Mouse (Mus musculus): Measurements from ENCODE around the gene Trmt2a. TPM values are rescaled to one million over a fixed set of nuclear protein-coding genes. Genes with fewer than 3 reads are reported as not detected.

Trmt2a gene
- polyA plus RNA-seq, 1 experiment from 2014 or later: 58.2 TPM

- 94% methylated on average over 20 of the region's 20 CpGs for WGBS (ENCODE audit: insufficient replicate concordance)
- Histone ChIP-seq H3K9me3 (replicated peaks; ENCODE audit: control insufficient read depth, low read length) (no peaks in the 10 kb centered on the region), H3K4me2 (no peak overlapping the region), H3K27me3 (ENCODE audit: control insufficient read depth, insufficient read depth, low read length) (no peaks in the 10 kb centered on the region), H3K4me3 (ENCODE audit: low read depth, low read length) (no peak overlapping the region), H3K27ac (ENCODE audit: low read depth, low read length) (no peak overlapping the region), H3K36me3 (ENCODE audit: control insufficient read depth, insufficient read depth, low read length) (peaks cover 29% of the 10 kb centered on the region), H3K4me1 (ENCODE audit: control insufficient read depth, insufficient read depth, low read length) (peaks cover 25% of the 10 kb centered on the region), H3K9ac (ENCODE audit: low read depth, low read length) (no peak overlapping the region)
- no peak for ATAC-seq (replicated peaks; ENCODE audit: insufficient number of reproducible peaks, low FRiP score, low TSS enrichment)
Measured at GRCm38 (mm10) chr16:18227897-18228422, 20.5 kb upstream of the Trmt2a start.

GRCm38 (mm10) chr16:18228856-18229255, 19.6 kb upstream of the Trmt2a start:
- WGBS (ENCODE audit: insufficient replicate concordance): 87% methylated on average over 4 of the region's 4 CpGs
- no peaks in the 10 kb centered on the region for H3K9me3 ChIP-seq (replicated peaks; ENCODE audit: control insufficient read depth, low read length)
- no peak overlapping the region for H3K9ac ChIP-seq (ENCODE audit: low read depth, low read length)
- peaks cover 23% of the 10 kb centered on the region for H3K36me3 ChIP-seq (ENCODE audit: control insufficient read depth, insufficient read depth, low read length)
- peak overlapping the region; percentile 46 for H3K4me2 ChIP-seq
- no peaks in the 10 kb centered on the region for H3K27me3 ChIP-seq (ENCODE audit: control insufficient read depth, insufficient read depth, low read length)
- ATAC-seq (replicated peaks; ENCODE audit: insufficient number of reproducible peaks, low FRiP score, low TSS enrichment): no peak
- peak overlapping the region; percentile 94 for H3K27ac ChIP-seq (ENCODE audit: low read depth, low read length)
- H3K4me1 ChIP-seq (ENCODE audit: control insufficient read depth, insufficient read depth, low read length): peaks cover 32% of the 10 kb centered on the region
- peak overlapping the region; percentile 16; the same call in 1 of the 2 replicates for H3K4me3 ChIP-seq (ENCODE audit: low read depth, low read length)

GRCm38 (mm10) chr16:18229622-18230021, 18.9 kb upstream of the Trmt2a start:
- Histone ChIP-seq H3K4me2 (peak overlapping the region; percentile 46), H3K4me1 (ENCODE audit: control insufficient read depth, insufficient read depth, low read length) (peaks cover 36% of the 10 kb centered on the region), H3K27me3 (ENCODE audit: control insufficient read depth, insufficient read depth, low read length) (no peaks in the 10 kb centered on the region), H3K9me3 (replicated peaks; ENCODE audit: control insufficient read depth, low read length) (no peaks in the 10 kb centered on the region), H3K36me3 (ENCODE audit: control insufficient read depth, insufficient read depth, low read length) (peaks cover 16% of the 10 kb centered on the region), H3K4me3 (ENCODE audit: low read depth, low read length) (peak overlapping the region; percentile 16), H3K9ac (ENCODE audit: low read depth, low read length) (peak overlapping the region; percentile 24; the same call in 1 of the 2 replicates), H3K27ac (ENCODE audit: low read depth, low read length) (peak overlapping the region; percentile 94)
- peak; percentile 23 for ATAC-seq (replicated peaks; ENCODE audit: insufficient number of reproducible peaks, low FRiP score, low TSS enrichment)
- 42% methylated on average over 11 of the region's 11 CpGs for WGBS (ENCODE audit: insufficient replicate concordance)

GRCm38 (mm10) chr16:18230617-18231016, 17.9 kb upstream of the Trmt2a start:
- peak overlapping the region; percentile 46 for H3K4me2 ChIP-seq
- H3K9ac ChIP-seq (ENCODE audit: low read depth, low read length): 0 out of 2 replicates have a peak overlapping the region, but pooled peaks have one; percentile 24
- H3K27me3 ChIP-seq (ENCODE audit: control insufficient read depth, insufficient read depth, low read length): no peaks in the 10 kb centered on the region
- H3K27ac ChIP-seq (ENCODE audit: low read depth, low read length): peak overlapping the region; percentile 94
- no peak overlapping the region for H3K4me3 ChIP-seq (ENCODE audit: low read depth, low read length)
- H3K9me3 ChIP-seq (replicated peaks; ENCODE audit: control insufficient read depth, low read length): no peaks in the 10 kb centered on the region
- H3K4me1 ChIP-seq (ENCODE audit: control insufficient read depth, insufficient read depth, low read length): peaks cover 37% of the 10 kb centered on the region
- WGBS (ENCODE audit: insufficient replicate concordance): 69% methylated on average over 6 of the region's 6 CpGs
- peaks cover 6% of the 10 kb centered on the region for H3K36me3 ChIP-seq (ENCODE audit: control insufficient read depth, insufficient read depth, low read length)
- ATAC-seq (replicated peaks; ENCODE audit: insufficient number of reproducible peaks, low FRiP score, low TSS enrichment): no peak

DNA sequence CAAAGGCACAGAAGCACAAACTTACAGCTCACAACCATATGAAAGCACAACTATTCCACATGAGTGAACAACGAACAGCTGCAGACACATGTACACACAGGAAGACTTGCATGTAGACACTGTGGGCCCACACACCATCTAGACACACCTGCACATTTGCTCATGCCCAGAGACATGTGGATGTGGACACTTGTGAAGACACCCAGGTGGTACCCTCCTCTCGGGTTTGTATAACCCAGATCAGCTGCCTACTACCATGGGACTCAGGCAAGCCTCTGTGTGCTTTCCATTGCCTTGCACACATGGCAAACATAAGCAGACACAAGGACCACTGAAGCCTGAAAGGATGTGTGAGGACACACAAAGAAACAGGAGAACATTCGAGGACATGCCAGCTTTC, 17.4 kb upstream of the Trmt2a start:
- Histone ChIP-seq H3K4me2 (peak overlapping the region; percentile 46; the same call in 1 of the 2 replicates), H3K27ac (ENCODE audit: low read depth, low read length) (peak overlapping the region; percentile 94), H3K4me1 (ENCODE audit: control insufficient read depth, insufficient read depth, low read length) (peaks cover 41% of the 10 kb centered on the region)

DNA sequence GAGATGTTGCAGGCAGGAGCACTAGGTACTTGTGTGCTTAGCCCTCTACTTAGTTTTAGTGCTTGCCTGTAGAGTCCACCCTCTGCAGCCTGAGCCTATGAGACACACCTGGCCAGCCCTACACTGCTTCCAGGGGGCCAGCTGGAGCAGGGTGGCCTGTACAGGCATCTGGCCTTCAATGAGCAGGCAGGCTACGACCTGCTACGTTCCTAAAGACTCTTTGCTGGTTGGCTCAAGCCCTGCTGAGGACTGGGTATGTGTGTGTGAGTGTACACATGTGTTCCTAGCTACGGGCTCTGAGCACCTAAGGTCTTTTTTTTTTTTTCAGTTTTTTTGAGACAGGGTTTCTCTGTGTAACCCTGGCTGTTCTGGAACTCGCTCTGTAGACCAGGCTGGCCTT, 17.0 kb upstream of the Trmt2a start:
- Histone ChIP-seq H3K4me2 (no peak overlapping the region), H3K27ac (ENCODE audit: low read depth, low read length) (no peak overlapping the region), H3K27me3 (ENCODE audit: control insufficient read depth, insufficient read depth, low read length) (no peaks in the 10 kb centered on the region), H3K4me3 (ENCODE audit: low read depth, low read length) (no peak overlapping the region), H3K9me3 (replicated peaks; ENCODE audit: control insufficient read depth, low read length) (no peaks in the 10 kb centered on the region), H3K36me3 (ENCODE audit: control insufficient read depth, insufficient read depth, low read length) (peaks cover 1% of the 10 kb centered on the region; the same call in 1 of the 2 replicates), H3K9ac (ENCODE audit: low read depth, low read length) (no peak overlapping the region), H3K4me1 (ENCODE audit: control insufficient read depth, insufficient read depth, low read length) (peaks cover 45% of the 10 kb centered on the region)
- ATAC-seq (replicated peaks; ENCODE audit: insufficient number of reproducible peaks, low FRiP score, low TSS enrichment): no peak
- 90% methylated on average over 4 of the region's 4 CpGs for WGBS (ENCODE audit: insufficient replicate concordance)

More for the DNA sequence above, 17.4 kb upstream of the Trmt2a start:
- H3K36me3 ChIP-seq (ENCODE audit: control insufficient read depth, insufficient read depth, low read length): peaks cover 3% of the 10 kb centered on the region
- H3K9ac ChIP-seq (ENCODE audit: low read depth, low read length): no peak overlapping the region
- WGBS (ENCODE audit: insufficient replicate concordance): 71% methylated on average over 3 of the region's 3 CpGs
- H3K27me3 ChIP-seq (ENCODE audit: control insufficient read depth, insufficient read depth, low read length): no peaks in the 10 kb centered on the region
- no peaks in the 10 kb centered on the region for H3K9me3 ChIP-seq (replicated peaks; ENCODE audit: control insufficient read depth, low read length)
- no peak overlapping the region for H3K4me3 ChIP-seq (ENCODE audit: low read depth, low read length)
- no peak for ATAC-seq (replicated peaks; ENCODE audit: insufficient number of reproducible peaks, low FRiP score, low TSS enrichment)

DNA sequence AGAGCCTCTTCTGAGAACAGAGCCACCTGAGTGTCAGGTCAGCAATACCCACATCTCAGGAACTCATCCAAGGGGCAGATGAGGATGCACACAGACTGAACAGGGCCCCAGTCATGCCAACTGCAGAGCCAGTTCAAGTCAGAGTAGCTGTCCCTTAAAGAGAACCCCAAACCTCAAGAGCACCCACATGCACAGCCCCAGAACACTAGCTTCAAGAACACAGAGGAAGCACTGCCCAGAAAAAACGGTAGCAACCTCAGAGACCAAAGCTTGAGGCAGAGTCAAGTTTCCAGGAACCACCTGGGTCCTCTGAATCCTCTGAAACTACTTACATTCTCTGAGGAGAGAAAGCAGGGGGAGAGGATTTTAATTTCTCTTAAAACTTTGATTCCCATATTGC, 15.0 kb upstream of the Trmt2a start:
- no peaks in the 10 kb centered on the region for H3K9me3 ChIP-seq (replicated peaks; ENCODE audit: control insufficient read depth, low read length)
- no peak overlapping the region for H3K27ac ChIP-seq (ENCODE audit: low read depth, low read length)
- no peaks in the 10 kb centered on the region for H3K36me3 ChIP-seq (ENCODE audit: control insufficient read depth, insufficient read depth, low read length)
- peak overlapping the region; percentile 75 for H3K4me3 ChIP-seq (ENCODE audit: low read depth, low read length)
- 0 out of 2 replicates have a peak overlapping the region, but pooled peaks have one; percentile 22 for H3K9ac ChIP-seq (ENCODE audit: low read depth, low read length)
- WGBS (ENCODE audit: insufficient replicate concordance): 50% methylated on average over 1 of the region's 1 CpGs
- peaks cover 45% of the 10 kb centered on the region for H3K4me1 ChIP-seq (ENCODE audit: control insufficient read depth, insufficient read depth, low read length)
- H3K27me3 ChIP-seq (ENCODE audit: control insufficient read depth, insufficient read depth, low read length): no peaks in the 10 kb centered on the region
- ATAC-seq (replicated peaks; ENCODE audit: insufficient number of reproducible peaks, low FRiP score, low TSS enrichment): no peak
- peak overlapping the region; percentile 79 for H3K4me2 ChIP-seq

- Histone ChIP-seq H3K4me2 (peak overlapping the region; percentile 79), H3K27me3 (ENCODE audit: control insufficient read depth, insufficient read depth, low read length) (no peaks in the 10 kb centered on the region), H3K27ac (ENCODE audit: low read depth, low read length) (peak overlapping the region; percentile 85), H3K4me1 (ENCODE audit: control insufficient read depth, insufficient read depth, low read length) (peaks cover 39% of the 10 kb centered on the region), H3K4me3 (ENCODE audit: low read depth, low read length) (peak overlapping the region; percentile 75), H3K9me3 (replicated peaks; ENCODE audit: control insufficient read depth, low read length) (no peaks in the 10 kb centered on the region), H3K9ac (ENCODE audit: low read depth, low read length) (peak overlapping the region; percentile 85), H3K36me3 (ENCODE audit: control insufficient read depth, insufficient read depth, low read length) (no peaks in the 10 kb centered on the region)
- no peak for ATAC-seq (replicated peaks; ENCODE audit: insufficient number of reproducible peaks, low FRiP score, low TSS enrichment)
- WGBS (ENCODE audit: insufficient replicate concordance): 18% methylated on average over 13 of the region's 13 CpGs
Measured at GRCm38 (mm10) chr16:18233919-18234670, 14.4 kb upstream of the Trmt2a start.
